Mouse (Mus musculus) liver, embryonic 12.5 days (tissue): ENCODE data around the gene Fosl2. TPM values are rescaled to one million over a fixed set of nuclear protein-coding genes. Genes with fewer than 3 reads are reported as not detected.
"Not testable (repeated sequence)": the region's sequence is repeated elsewhere in the genome, so short reads cannot be mapped to it uniquely, and the experiment has no call there.

Source experiments
- ATAC-seq: fragments of 200-750 bp; cut with Nextera tagmentation; 2 replicates; pipeline ENCODE4 v1.8.0; 2017; ENCODE audit warnings: moderate number of reproducible peaks, mild to moderate bottlenecking, moderate library complexity
- H3K27ac ChIP-seq: fragments of 300-500 bp; sonication (generic); 2 replicates; pipeline ENCODE4 v1.5.1; 2016; ENCODE audit warnings: mild to moderate bottlenecking
- H3K27me3 ChIP-seq: fragments of 300-500 bp; sonication (generic); replicated peaks from 2 replicates; pipeline ENCODE4 v1.6.1; 2016; ENCODE audit warnings: mild to moderate bottlenecking, moderate library complexity
- H3K36me3 ChIP-seq: fragments of 300-500 bp; sonication (generic); 2 replicates; pipeline ENCODE4 v1.6.1; 2016; ENCODE audit warnings: mild to moderate bottlenecking, moderate library complexity
- H3K4me1 ChIP-seq: fragments of 300-500 bp; sonication (generic); 2 replicates; pipeline ENCODE4 v1.6.1; 2016
- H3K4me2 ChIP-seq: fragments of 300-500 bp; sonication (generic); 2 replicates; pipeline ENCODE4 v1.6.1; 2016; ENCODE audit warnings: mild to moderate bottlenecking, moderate library complexity
- H3K4me3 ChIP-seq: fragments of 300-500 bp; sonication (generic); 2 replicates; pipeline ENCODE4 v1.5.1; 2016; ENCODE audit warnings: mild to moderate bottlenecking, moderate library complexity
- H3K9ac ChIP-seq: fragments of 300-500 bp; sonication (generic); 2 replicates; pipeline ENCODE4 v1.6.1; 2016; ENCODE audit warnings: mild to moderate bottlenecking, moderate library complexity
- H3K9me3 ChIP-seq: fragments of 300-500 bp; sonication (generic); replicated peaks from 2 replicates; pipeline ENCODE4 v1.6.1; 2016; ENCODE audit warnings: mild to moderate bottlenecking, moderate library complexity
- WGBS: fragments of 180-500 bp; shearing (Covaris S2); methylation state at CpG from one replicate; pipeline ENCODE4 v1.1.7; 2016; ENCODE audit not compliant: insufficient replicate concordance; 5-methylcytosine and 5-hydroxymethylcytosine counted together
- polyA plus RNA-seq: library from polyadenylated mRNA; unstranded; fragments of >200 nt; fragmentation: Nextera tagmentation; extraction: Ambion mirVana; gene quantifications from 2 replicates; pipeline ENCODE4 v1.2.1, GENCODE M21; 2016

Gene Fosl2
- polyA plus RNA-seq, 1 experiment from 2014 or later: 0.73 TPM

GRCm38 (mm10) chr5:32153791-32154490 is 18.3 kb downstream of the Fosl2 start:
- Histone ChIP-seq H3K4me2 (no peak overlapping the region), H3K27ac (no peak overlapping the region), H3K4me3 (no peak overlapping the region), H3K4me1 (no peaks in the 10 kb centered on the region), H3K9me3 (no peaks in the 10 kb centered on the region), H3K9ac (no peak overlapping the region), H3K36me3 (peaks cover 18% of the 10 kb centered on the region), H3K27me3 (no peaks in the 10 kb centered on the region)
- no peak for ATAC-seq
- 76% methylated on average over 17 of the region's 17 CpGs for WGBS

GRCm38 (mm10) chr5:32154931-32155688 is 19.5 kb downstream of the Fosl2 start:
- H3K9me3 ChIP-seq: no peaks in the 10 kb centered on the region
- H3K4me3 ChIP-seq: no peak overlapping the region
- peaks cover 18% of the 10 kb centered on the region for H3K36me3 ChIP-seq
- WGBS: 68% methylated on average over 9 of the region's 9 CpGs
- no peak overlapping the region for H3K9ac ChIP-seq
- no peaks in the 10 kb centered on the region for H3K27me3 ChIP-seq
- no peak overlapping the region for H3K4me2 ChIP-seq
- ATAC-seq: no peak
- H3K4me1 ChIP-seq: no peaks in the 10 kb centered on the region
- H3K27ac ChIP-seq: no peak overlapping the region

GRCm38 (mm10) chr5:32155927-32156326 is 20.3 kb downstream of the Fosl2 start:
- no peak overlapping the region for H3K27ac ChIP-seq
- H3K4me2 ChIP-seq: no peak overlapping the region
- no peaks in the 10 kb centered on the region for H3K9me3 ChIP-seq
- no peaks in the 10 kb centered on the region for H3K4me1 ChIP-seq
- WGBS: 71% methylated on average over 3 of the region's 3 CpGs
- no peak for ATAC-seq
- no peaks in the 10 kb centered on the region for H3K27me3 ChIP-seq
- H3K36me3 ChIP-seq: peaks cover 18% of the 10 kb centered on the region
- H3K4me3 ChIP-seq: no peak overlapping the region
- no peak overlapping the region for H3K9ac ChIP-seq

GRCm38 (mm10) chr5:32163478-32164043 is 28.0 kb downstream of the Fosl2 start:
- Histone ChIP-seq H3K36me3 (no peaks in the 10 kb centered on the region), H3K9ac (no peak overlapping the region), H3K27ac (no peak overlapping the region), H3K27me3 (no peaks in the 10 kb centered on the region), H3K4me1 (peaks cover 5% of the 10 kb centered on the region), H3K9me3 (no peaks in the 10 kb centered on the region), H3K4me3 (no peak overlapping the region), H3K4me2 (no peak overlapping the region)
- 59% methylated on average over 3 of the region's 3 CpGs for WGBS
- no peak for ATAC-seq

- Histone ChIP-seq H3K4me1 (no peaks in the 10 kb centered on the region), H3K27ac (no peak overlapping the region), H3K4me3 (no peak overlapping the region), H3K36me3 (no peaks in the 10 kb centered on the region), H3K9me3 (no peaks in the 10 kb centered on the region), H3K9ac (no peak overlapping the region), H3K27me3 (0 out of 2 replicates have a peak, but pooled peaks cover 3% of the 10 kb centered on the region), H3K4me2 (no peak overlapping the region)
- ATAC-seq: no peak
- 52% methylated on average over 2 of the region's 2 CpGs for WGBS
Measured at GRCm38 (mm10) chr5:32172188-32172587, 36.6 kb downstream of the Fosl2 start.

- no peak overlapping the region for H3K9ac ChIP-seq
- H3K9me3 ChIP-seq: no peaks in the 10 kb centered on the region
- H3K4me2 ChIP-seq: no peak overlapping the region
- H3K36me3 ChIP-seq: no peaks in the 10 kb centered on the region
- no peak overlapping the region for H3K4me3 ChIP-seq
- 40% methylated on average over 2 of the region's 2 CpGs for WGBS
- ATAC-seq: no peak
- no peak overlapping the region for H3K27ac ChIP-seq
- 0 out of 2 replicates have a peak, but pooled peaks cover 3% of the 10 kb centered on the region for H3K27me3 ChIP-seq
- H3K4me1 ChIP-seq: no peaks in the 10 kb centered on the region
Measured at GRCm38 (mm10) chr5:32176800-32177199, 41.2 kb downstream of the Fosl2 start.

- no peak overlapping the region for H3K9ac ChIP-seq
- no peaks in the 10 kb centered on the region for H3K36me3 ChIP-seq
- no peak overlapping the region for H3K4me2 ChIP-seq
- no peaks in the 10 kb centered on the region for H3K4me1 ChIP-seq
- ATAC-seq: no peak
- no peak overlapping the region for H3K4me3 ChIP-seq
- 50% methylated on average over 4 of the region's 4 CpGs for WGBS
- no peaks in the 10 kb centered on the region for H3K9me3 ChIP-seq
- no peak overlapping the region for H3K27ac ChIP-seq
- H3K27me3 ChIP-seq: 0 out of 2 replicates have a peak, but pooled peaks cover 3% of the 10 kb centered on the region
Measured at GRCm38 (mm10) chr5:32177737-32178136, 42.1 kb downstream of the Fosl2 start.

GRCm38 (mm10) chr5:32178720-32179119 is 43.1 kb downstream of the Fosl2 start:
- H3K9ac ChIP-seq, H3K4me3 ChIP-seq, H3K9me3 ChIP-seq, ATAC-seq, H3K36me3 ChIP-seq, H3K4me1 ChIP-seq, H3K27ac ChIP-seq, H3K27me3 ChIP-seq, H3K4me2 ChIP-seq: not testable (repeated sequence)
- 70% methylated on average over 5 of the region's 6 CpGs for WGBS

- no peak overlapping the region for H3K27ac ChIP-seq
- H3K9ac ChIP-seq: no peak overlapping the region
- WGBS: 71% methylated on average over 4 of the region's 4 CpGs
- H3K4me1 ChIP-seq: no peaks in the 10 kb centered on the region
- no peak for ATAC-seq
- H3K36me3 ChIP-seq: no peaks in the 10 kb centered on the region
- no peaks in the 10 kb centered on the region for H3K27me3 ChIP-seq
- no peak overlapping the region for H3K4me2 ChIP-seq
- no peak overlapping the region for H3K4me3 ChIP-seq
- no peaks in the 10 kb centered on the region for H3K9me3 ChIP-seq
Measured at GRCm38 (mm10) chr5:32182885-32183629, 47.5 kb downstream of the Fosl2 start.

GRCm38 (mm10) chr5:32187717-32188116 is 52.1 kb downstream of the Fosl2 start:
- Histone ChIP-seq H3K4me1 (no peaks in the 10 kb centered on the region), H3K36me3 (no peaks in the 10 kb centered on the region), H3K27ac (no peak overlapping the region), H3K4me2 (no peak overlapping the region), H3K9me3 (no peaks in the 10 kb centered on the region), H3K9ac (no peak overlapping the region), H3K27me3 (no peaks in the 10 kb centered on the region), H3K4me3 (no peak overlapping the region)
- 44% methylated on average over 11 of the region's 11 CpGs for WGBS
- ATAC-seq: no peak

- H3K27me3 ChIP-seq: no peaks in the 10 kb centered on the region
- no peak for ATAC-seq
- H3K9me3 ChIP-seq: no peaks in the 10 kb centered on the region
- 78% methylated on average over 5 of the region's 5 CpGs for WGBS
- H3K36me3 ChIP-seq: no peaks in the 10 kb centered on the region
- H3K4me2 ChIP-seq: no peak overlapping the region
- peaks cover 3% of the 10 kb centered on the region; the same call in 1 of the 2 replicates for H3K4me1 ChIP-seq
- H3K27ac ChIP-seq: no peak overlapping the region
- H3K4me3 ChIP-seq: no peak overlapping the region
- H3K9ac ChIP-seq: no peak overlapping the region
Measured at GRCm38 (mm10) chr5:32191259-32191658, 55.7 kb downstream of the Fosl2 start.
